ENCODE assay signal across 8 mouse cellular contexts in the genomic region with DNA sequence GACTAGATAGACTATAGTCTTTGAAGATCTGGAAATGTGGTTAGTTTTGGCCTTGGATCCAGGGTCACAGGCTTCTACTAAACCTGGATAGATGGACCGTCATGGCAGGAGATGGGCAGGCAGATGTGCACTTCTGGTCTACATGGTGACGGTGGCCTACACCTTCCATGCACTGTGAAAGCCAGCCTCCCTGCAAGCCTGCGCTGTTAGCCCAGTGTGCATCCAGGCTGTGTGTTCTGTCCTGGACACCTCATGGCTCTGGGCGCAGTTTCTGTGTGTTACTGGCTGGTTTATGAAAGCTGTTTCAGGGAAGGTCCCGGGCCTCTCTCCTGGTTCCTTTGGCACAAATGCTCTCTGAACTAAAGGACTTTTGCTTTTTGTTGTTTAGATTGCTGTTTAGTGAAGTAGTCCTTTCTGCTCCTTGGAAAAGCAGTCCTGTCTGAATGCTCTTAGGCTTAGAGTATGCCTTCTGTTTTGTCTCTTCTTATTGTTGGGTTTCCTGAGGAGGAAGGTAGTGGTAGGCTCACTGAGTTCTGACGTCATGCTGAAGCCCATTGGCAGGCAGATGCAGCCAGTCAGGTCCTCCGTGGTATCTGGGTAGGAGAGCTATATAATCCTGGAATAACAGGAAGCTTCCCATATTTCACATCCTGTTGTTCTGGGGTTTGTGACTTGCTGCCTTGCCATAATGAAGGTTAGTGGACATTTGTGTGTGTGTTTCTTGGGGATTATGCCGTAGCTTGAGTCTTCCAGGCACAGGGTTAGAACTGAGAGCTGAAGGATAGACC. TPM values are rescaled to one million over a fixed set of nuclear protein-coding genes. Genes with fewer than 3 reads are reported as not detected.
DNase-seq lines count a peak whose midpoint lies in the region; ATAC-seq and TF ChIP-seq lines count a peak whose summit lies in the region.

No protein-coding gene starts in this region.

- no peak overlapping the region for H3K9ac ChIP-seq in hindbrain, postnatal 0 days (replicated peaks; ENCODE audit: low read length)

- H3K36me3 ChIP-seq in hindbrain, postnatal 0 days (ENCODE audit: insufficient read depth, low read length), result peaks cover 12% of the 10 kb centered on the region; the same call in 1 of the 2 replicates

- H3K4me2 ChIP-seq in hindbrain, postnatal 0 days (ENCODE audit: low read depth, low read length), result peak overlapping the region; percentile 25; the same call in 1 of the 2 replicates

- H3K27ac ChIP-seq in cerebellum, adult 2 months (ENCODE audit: insufficient read depth, low read length), result peak overlapping the region; percentile 99
- peak overlapping the region; percentile 54; the same call in 1 of the 2 replicates for H3K27ac ChIP-seq in hindbrain, postnatal 0 days

- no peak for TF ChIP-seq CTCF in cerebellum, adult 2 months (IDR thresholded peaks at IDR 0.05; ENCODE audit: borderline replicate concordance, insufficient read depth, low read depth, low read length)
- TF ChIP-seq CTCF in hindbrain, postnatal 0 days (IDR thresholded peaks at IDR 0.05; ENCODE audit: low read depth), result no peak
- no peak for TF ChIP-seq CTCF in lung, adult 2 months (IDR thresholded peaks at IDR 0.05; ENCODE audit: insufficient read depth, low read length)

- 19% methylated on average over 8 of the region's 8 CpGs for WGBS in cerebellum, adult 2 months
- 80% methylated on average over 8 of the region's 8 CpGs for WGBS in hindbrain, postnatal 0 days
- 60% methylated on average over 8 of the region's 8 CpGs for WGBS in lung, adult 2 months

- no peak for ATAC-seq in hindbrain, postnatal 0 days

- H3K9me3 ChIP-seq in hindbrain, postnatal 0 days (ENCODE audit: low read length), result no peaks in the 10 kb centered on the region

- H3K4me1 ChIP-seq in cerebellum, adult 2 months (ENCODE audit: control insufficient read depth, insufficient read depth, low read length), result peaks cover 80% of the 10 kb centered on the region
- H3K4me1 ChIP-seq in hindbrain, postnatal 0 days (ENCODE audit: insufficient read depth, low read length), result peaks cover 25% of the 10 kb centered on the region
- peaks cover 30% of the 10 kb centered on the region for H3K4me1 ChIP-seq in lung, adult 2 months (ENCODE audit: control insufficient read depth, insufficient read depth, low read length)

- H3K4me3 ChIP-seq in cerebellum, adult 2 months (replicated peaks; ENCODE audit: insufficient read depth, low read depth, low read length), result peak overlapping the region; percentile 52
- H3K4me3 ChIP-seq in hindbrain, postnatal 0 days (ENCODE audit: low read length), result peak overlapping the region; percentile 11; the same call in 1 of the 2 replicates
- H3K4me3 ChIP-seq in lung, adult 2 months (replicated peaks; ENCODE audit: extremely low read depth, low read depth, low read length), result peak overlapping the region; percentile 31

- no peaks in the 10 kb centered on the region for H3K27me3 ChIP-seq in cerebellum, adult 2 months (ENCODE audit: control insufficient read depth, insufficient read depth, low read length)
- no peaks in the 10 kb centered on the region for H3K27me3 ChIP-seq in hindbrain, postnatal 0 days (ENCODE audit: insufficient read depth, low read length)

- peak; percentile 64; the same call in 1 of the 2 replicates for TF ChIP-seq POLR2A in cerebellum, adult 2 months (IDR thresholded peaks at IDR 0.05; ENCODE audit: borderline replicate concordance, insufficient read depth, low read length)
- peak; percentile 35; the same call in 1 of the 2 replicates for TF ChIP-seq POLR2A in lung, adult 2 months (IDR thresholded peaks at IDR 0.05; ENCODE audit: borderline replicate concordance, extremely low read depth, low read depth, low read length)

- peak; percentile 59 to 84 for DNase-seq in cerebellum, adult 2 months
- DNase-seq in cerebellum, postnatal 4 days (ENCODE audit: low spot score in 2 of 2), result no peak
- DNase-seq in cerebellum, adult 9-10 months, result peak; percentile 78
- DNase-seq in hindbrain, postnatal 0 days (ENCODE audit: low spot score), result no peak
- DNase-seq in lung, adult 2 months, result no peak
- no peak for DNase-seq in right cerebral cortex, adult 18-20 months
- no peak for DNase-seq in urinary bladder, postnatal 10 days (ENCODE audit: low spot score)
- DNase-seq in thymus, postnatal 0 days (ENCODE audit: low spot score), result no peak

RNA-seq across cellular contexts. Expression of a gene that starts 51.3 kb away (rescaled TPM):
- polyA plus RNA-seq in cerebellum, adult 2 months (2012; rRNA removed), result 134 and 151 TPM in 2 replicates
- total RNA-seq in hindbrain, postnatal 0 days (2014; rRNA removed), result 101 and 105 TPM in 2 replicates
- polyA plus RNA-seq in hindbrain, postnatal 0 days (2015; fragmentation: Nextera tagmentation; extraction: Ambion mirVana), result 49.7 and 53.9 TPM in 2 replicates
- 50.9 and 56.2 TPM in 2 replicates for polyA plus RNA-seq in lung, adult 2 months (2012; rRNA removed)
- 16.5 and 16.6 TPM in 2 replicates for polyA plus RNA-seq in thymus, postnatal 0 days (2015; fragmentation: Nextera tagmentation; extraction: Ambion mirVana)

Comparison
In these comparisons a context has a peak if more than half of its experiments do, and no peak if none do; other contexts are left out.
1. DNase-seq: peak in cerebellum, adult 2 months (2 of 2) and cerebellum, adult 9-10 months (single experiment); none in cerebellum, postnatal 4 days (0 of 2), hindbrain, postnatal 0 days (single experiment), lung, adult 2 months (single experiment), right cerebral cortex, adult 18-20 months (single experiment), urinary bladder, postnatal 10 days (single experiment) and thymus, postnatal 0 days (single experiment).
2. Peak in every context shown above with its lines, with median percentiles within 50 percentile points of each other: H3K4me3 ChIP-seq.